Mouse (Mus musculus) kidney, adult 2 months (tissue): ENCODE data around the gene Pacsin2.

Source experiments
- CTCF ChIP-seq: fragments of 200-500 bp; conservative IDR thresholded peaks from 2 replicates; pipeline ENCODE4 v1.5.1; 2011; ENCODE audit warnings: low read depth, mild to moderate bottlenecking, control low read depth, low read length, moderate library complexity, mixed read lengths; ENCODE audit not compliant: insufficient read depth, insufficient read length
- POLR2A ChIP-seq: fragments of 200-500 bp; IDR thresholded peaks from one replicate; pipeline ENCODE4 v1.6.1; 2011; ENCODE audit warnings: low read depth, low read length, control low read depth

GRCm38 (mm10) chr15:83434692-83435091, 29.7 kb downstream of the Pacsin2 start:
- TF ChIP-seq CTCF (no peak), POLR2A (no peak)
